Mouse (Mus musculus) testis, adult 2 months (tissue): ENCODE data around the gene Myadml2.

Experiments used
- CTCF ChIP-seq: fragments of 200-500 bp; IDR thresholded peaks from 2 replicates; pipeline ENCODE4 v1.5.1; 2012; ENCODE audit warnings: low read depth, mild to moderate bottlenecking, inconsistent platforms, low read length, moderate library complexity; ENCODE audit not compliant: control insufficient read depth, insufficient read depth, insufficient replicate concordance
- POLR2A ChIP-seq: fragments of 200-500 bp; IDR thresholded peaks from 2 replicates; pipeline ENCODE4 v1.6.1; 2012; ENCODE audit warnings: low read depth, mild to moderate bottlenecking, inconsistent platforms, low read length, moderate library complexity; ENCODE audit not compliant: control insufficient read depth

GRCm38 (mm10) chr11:120616617-120617294 is 31.2 kb downstream of the Myadml2 start:
- no peak for TF ChIP-seq CTCF
- no peak for TF ChIP-seq POLR2A
